ENCODE assay signal across 17 mouse cellular contexts in genomic region chr10:117915011-117915735, GRCm38 (mm10).
"Had no signal": no experiment of that assay in that cellular context is flagged by ENCODE, and none has a peak within 500 bp of the region (broad histone marks: within the 10 kb centered on the region; RNA-seq: fewer than 3 reads in every experiment).

No protein-coding gene starts in this region.

- H3K4me3 ChIP-seq: limb, embryonic 10.5 days; limb, embryonic 13.5 days; liver, embryonic 15.5 days; stomach, embryonic 15.5 days had no signal

- H3K27me3 ChIP-seq: limb, embryonic 13.5 days; liver, embryonic 15.5 days; stomach, embryonic 15.5 days had no signal

- H3K27ac ChIP-seq: limb, embryonic 10.5 days; limb, embryonic 13.5 days; liver, embryonic 15.5 days; stomach, embryonic 15.5 days had no signal

- H3K4me2 ChIP-seq: limb, embryonic 13.5 days; liver, embryonic 15.5 days; midbrain, embryonic 11.5 days; stomach, embryonic 15.5 days had no signal

- H3K4me1 ChIP-seq: stomach, embryonic 15.5 days had no signal

- H3K36me3 ChIP-seq: limb, embryonic 10.5 days; limb, embryonic 13.5 days; liver, embryonic 15.5 days; stomach, embryonic 15.5 days had no signal

- DNase-seq: kidney, adult 9 months; kidney, postnatal 14 days; kidney, postnatal 4 days; liver; lung, adult 2 months; lung, postnatal 14 days; lung, postnatal 4 days; midbrain, embryonic 14.5 days; right cerebral cortex, adult 18-20 months; right cerebral cortex, postnatal 14 days; spleen, adult 18-20 months; thymus, postnatal 25 days had no signal

- H3K9me3 ChIP-seq: limb, embryonic 10.5 days; limb, embryonic 13.5 days; liver, embryonic 15.5 days; stomach, embryonic 15.5 days had no signal

- H3K9ac ChIP-seq: limb, embryonic 13.5 days; liver, embryonic 15.5 days; stomach, embryonic 15.5 days had no signal
